Mouse (Mus musculus) liver, postnatal 0 days (tissue): ENCODE measurements around the gene Tubb2b.

Experiments used
- CTCF ChIP-seq: sonication (generic); IDR thresholded peaks from 2 replicates; pipeline ENCODE4 v1.5.1; 2016; ENCODE audit warnings: antibody characterized with exemption, low read depth
- EP300 ChIP-seq: IDR thresholded peaks from 2 replicates; pipeline ENCODE4 v1.6.1; 2016; ENCODE audit warnings: antibody characterized with exemption, low read depth, mild to moderate bottlenecking

GRCm38 (mm10) chr13:34089358-34089757 is 40.9 kb downstream of the Tubb2b start:
- TF ChIP-seq CTCF (no peak), EP300 (no peak)
